Mouse (Mus musculus): Measurements from ENCODE around the gene Ttc8.
"Not testable (repeated sequence)": the region's sequence is repeated elsewhere in the genome, so short reads cannot be mapped to it uniquely, and the experiment has no call there.

The Ttc8 gene

GRCm38 (mm10) chr12:98920194-98920991, at the start of gene Ttc8:
TSS of gene Ttc8 (plus strand) at chr12:98920574.
- peak; percentile 59 for DNase-seq (ENCODE audit: low read depth)

GRCm38 (mm10) chr12:98872836-98873235, 47.5 kb upstream of the Ttc8 start:
- no peak for DNase-seq (ENCODE audit: low read depth)

GRCm38 (mm10) chr12:98875216-98875615, 45.2 kb upstream of the Ttc8 start:
- DNase-seq (ENCODE audit: low read depth), result no peak

GRCm38 (mm10) chr12:98878693-98879092, 41.7 kb upstream of the Ttc8 start:
- DNase-seq (ENCODE audit: low read depth), result no peak

GRCm38 (mm10) chr12:98881796-98882195, 38.6 kb upstream of the Ttc8 start:
- DNase-seq (ENCODE audit: low read depth), result no peak

GRCm38 (mm10) chr12:98884515-98884914, 35.9 kb upstream of the Ttc8 start:
- no peak for DNase-seq (ENCODE audit: low read depth)

GRCm38 (mm10) chr12:98896761-98897160, 23.6 kb upstream of the Ttc8 start:
- DNase-seq (ENCODE audit: low read depth), result no peak

- no peak for DNase-seq (ENCODE audit: low read depth)
Measured at GRCm38 (mm10) chr12:98899676-98900075, 20.7 kb upstream of the Ttc8 start.

GRCm38 (mm10) chr12:98900341-98900880, 20.0 kb upstream of the Ttc8 start:
- no peak for DNase-seq (ENCODE audit: low read depth)

GRCm38 (mm10) chr12:98900881-98901801, 19.2 kb upstream of the Ttc8 start, which contains the start of gene Eml5:
TSS of gene Eml5 (minus strand) at chr12:98901484.
- peak; percentile 63 for DNase-seq (ENCODE audit: low read depth)

- no peak for DNase-seq (ENCODE audit: low read depth)
Measured at GRCm38 (mm10) chr12:98905466-98905865, 14.9 kb upstream of the Ttc8 start.

GRCm38 (mm10) chr12:98910096-98910495, 10.3 kb upstream of the Ttc8 start:
- DNase-seq (ENCODE audit: low read depth), result no peak

- no peak for DNase-seq (ENCODE audit: low read depth)
Measured at GRCm38 (mm10) chr12:98931174-98931573, 10.8 kb downstream of the Ttc8 start.

GRCm38 (mm10) chr12:98932441-98932840, 12.1 kb downstream of the Ttc8 start:
- no peak for DNase-seq (ENCODE audit: low read depth)

GRCm38 (mm10) chr12:98932856-98933255, 12.5 kb downstream of the Ttc8 start:
- no peak for DNase-seq (ENCODE audit: low read depth)

- not testable (repeated sequence) for DNase-seq (ENCODE audit: low read depth)
Measured at GRCm38 (mm10) chr12:98951295-98951694, 30.9 kb downstream of the Ttc8 start.

GRCm38 (mm10) chr12:98956951-98957350, 36.6 kb downstream of the Ttc8 start:
- no peak for DNase-seq (ENCODE audit: low read depth)

- no peak for DNase-seq (ENCODE audit: low read depth)
Measured at GRCm38 (mm10) chr12:98957455-98957854, 37.1 kb downstream of the Ttc8 start.

- DNase-seq (ENCODE audit: low read depth), result no peak
Measured at GRCm38 (mm10) chr12:98961008-98961407, 40.6 kb downstream of the Ttc8 start.

- no peak for DNase-seq (ENCODE audit: low read depth)
Measured at GRCm38 (mm10) chr12:98961415-98961814, 41.0 kb downstream of the Ttc8 start.

GRCm38 (mm10) chr12:98965441-98966135, 45.2 kb downstream of the Ttc8 start:
- DNase-seq (ENCODE audit: low read depth), result no peak

- DNase-seq (ENCODE audit: low read depth), result no peak
Measured at GRCm38 (mm10) chr12:98972291-98972690, 51.9 kb downstream of the Ttc8 start.

Measured in c-Kit-positive CD71-positive TER-119-negative erythroid progenitor cells, embryonic 14.5 days (primary cell).